Mouse (Mus musculus): ENCODE data around the gene Neu2. TPM values are rescaled to one million over a fixed set of nuclear protein-coding genes. Genes with fewer than 3 reads are reported as not detected.

Neu2 gene
- polyA plus RNA-seq, 1 experiment from 2014 or later, result 0.67 TPM

GRCm38 (mm10) chr1:87621858-87622279 is 112.2 kb downstream of the Neu2 start:
- ATAC-seq (peak; percentile 11; the same call in 1 of the 2 replicates), DNase-seq (peak; percentile 37)
- Histone ChIP-seq H3K27ac (ENCODE audit: low read depth) (peak overlapping the region; percentile 96), H3K9ac (replicated peaks) (peak overlapping the region; percentile 80), H3K27me3 (ENCODE audit: insufficient read depth, low read length) (no peaks in the 10 kb centered on the region), H3K4me2 (ENCODE audit: low read depth, low read length) (peak overlapping the region; percentile 70), H3K4me1 (ENCODE audit: insufficient read depth) (peaks cover 57% of the 10 kb centered on the region), H3K9me3 (ENCODE audit: low read length) (no peaks in the 10 kb centered on the region), H3K36me3 (replicated peaks; ENCODE audit: insufficient read depth, low read length) (0 out of 2 replicates have a peak, but pooled peaks cover 4% of the 10 kb centered on the region), H3K4me3 (ENCODE audit: low read depth, low read length) (peak overlapping the region; percentile 62)
- 25% methylated on average over 3 of the region's 3 CpGs for WGBS (ENCODE audit: insufficient replicate concordance)
- TF ChIP-seq CTCF (IDR thresholded peaks at IDR 0.05; ENCODE audit: low read depth), result no peak
- TF ChIP-seq EP300 (IDR thresholded peaks at IDR 0.05; ENCODE audit: low read depth), result no peak

- no peaks in the 10 kb centered on the region for H3K9me3 ChIP-seq (ENCODE audit: low read length)
- WGBS (ENCODE audit: insufficient replicate concordance), result 35% methylated on average over 1 of the region's 1 CpGs
- 0 out of 2 replicates have a peak, but pooled peaks cover 6% of the 10 kb centered on the region for H3K36me3 ChIP-seq (replicated peaks; ENCODE audit: insufficient read depth, low read length)
- TF ChIP-seq CTCF (IDR thresholded peaks at IDR 0.05; ENCODE audit: low read depth) (no peak), EP300 (IDR thresholded peaks at IDR 0.05; ENCODE audit: low read depth) (peak; percentile 53)
- no peak overlapping the region for H3K9ac ChIP-seq (replicated peaks)
- ATAC-seq, result no peak
- peak overlapping the region; percentile 79 for H3K27ac ChIP-seq (ENCODE audit: low read depth)
- peak overlapping the region; percentile 34 for H3K4me2 ChIP-seq (ENCODE audit: low read depth, low read length)
- peaks cover 75% of the 10 kb centered on the region for H3K4me1 ChIP-seq (ENCODE audit: insufficient read depth)
- H3K27me3 ChIP-seq (ENCODE audit: insufficient read depth, low read length), result no peaks in the 10 kb centered on the region
- DNase-seq, result no peak
- H3K4me3 ChIP-seq (ENCODE audit: low read depth, low read length), result no peak overlapping the region
Measured at GRCm38 (mm10) chr1:87623977-87624666, 114.4 kb downstream of the Neu2 start.

- ATAC-seq, result no peak
- TF ChIP-seq EP300 (IDR thresholded peaks at IDR 0.05; ENCODE audit: low read depth), result no peak
- no peak for TF ChIP-seq CTCF (IDR thresholded peaks at IDR 0.05; ENCODE audit: low read depth)
- H3K4me2 ChIP-seq (ENCODE audit: low read depth, low read length), result peak overlapping the region; percentile 34; the same call in 1 of the 2 replicates
- DNase-seq, result no peak
- H3K27ac ChIP-seq (ENCODE audit: low read depth), result peak overlapping the region; percentile 79
- WGBS (ENCODE audit: insufficient replicate concordance), result 76% methylated on average over 2 of the region's 2 CpGs
- H3K36me3 ChIP-seq (replicated peaks; ENCODE audit: insufficient read depth, low read length), result 0 out of 2 replicates have a peak, but pooled peaks cover 6% of the 10 kb centered on the region
- H3K9ac ChIP-seq (replicated peaks), result no peak overlapping the region
- no peaks in the 10 kb centered on the region for H3K9me3 ChIP-seq (ENCODE audit: low read length)
- peaks cover 75% of the 10 kb centered on the region for H3K4me1 ChIP-seq (ENCODE audit: insufficient read depth)
- no peak overlapping the region for H3K4me3 ChIP-seq (ENCODE audit: low read depth, low read length)
- H3K27me3 ChIP-seq (ENCODE audit: insufficient read depth, low read length), result no peaks in the 10 kb centered on the region
Measured at GRCm38 (mm10) chr1:87624826-87625225, 115.1 kb downstream of the Neu2 start.

- Histone ChIP-seq H3K27ac (ENCODE audit: low read depth) (peak overlapping the region; percentile 79), H3K4me1 (ENCODE audit: insufficient read depth) (peaks cover 79% of the 10 kb centered on the region), H3K9me3 (ENCODE audit: low read length) (no peaks in the 10 kb centered on the region), H3K36me3 (replicated peaks; ENCODE audit: insufficient read depth, low read length) (0 out of 2 replicates have a peak, but pooled peaks cover 6% of the 10 kb centered on the region), H3K27me3 (ENCODE audit: insufficient read depth, low read length) (no peaks in the 10 kb centered on the region), H3K4me3 (ENCODE audit: low read depth, low read length) (no peak overlapping the region), H3K9ac (replicated peaks) (no peak overlapping the region), H3K4me2 (ENCODE audit: low read depth, low read length) (peak overlapping the region; percentile 30)
- no peak for DNase-seq
- ATAC-seq, result no peak
- 58% methylated on average over 6 of the region's 6 CpGs for WGBS (ENCODE audit: insufficient replicate concordance)
- TF ChIP-seq CTCF (IDR thresholded peaks at IDR 0.05; ENCODE audit: low read depth) (no peak), EP300 (IDR thresholded peaks at IDR 0.05; ENCODE audit: low read depth) (no peak)
Measured at GRCm38 (mm10) chr1:87625254-87626025, 115.8 kb downstream of the Neu2 start.

- ATAC-seq (peak; percentile 76), DNase-seq (peak; percentile 64)
- Histone ChIP-seq H3K36me3 (replicated peaks; ENCODE audit: insufficient read depth, low read length) (0 out of 2 replicates have a peak, but pooled peaks cover 6% of the 10 kb centered on the region), H3K4me2 (ENCODE audit: low read depth, low read length) (peak overlapping the region; percentile 30; the same call in 1 of the 2 replicates), H3K9ac (replicated peaks) (no peak overlapping the region), H3K4me3 (ENCODE audit: low read depth, low read length) (no peak overlapping the region), H3K27me3 (ENCODE audit: insufficient read depth, low read length) (no peaks in the 10 kb centered on the region), H3K4me1 (ENCODE audit: insufficient read depth) (peaks cover 86% of the 10 kb centered on the region), H3K9me3 (ENCODE audit: low read length) (no peaks in the 10 kb centered on the region), H3K27ac (ENCODE audit: low read depth) (peak overlapping the region; percentile 79; the same call in 1 of the 2 replicates)
- TF ChIP-seq CTCF (IDR thresholded peaks at IDR 0.05; ENCODE audit: low read depth), result no peak
- TF ChIP-seq EP300 (IDR thresholded peaks at IDR 0.05; ENCODE audit: low read depth), result peak; percentile 54; the same call in 1 of the 2 replicates
- 15% methylated on average over 2 of the region's 2 CpGs for WGBS (ENCODE audit: insufficient replicate concordance)
Measured at GRCm38 (mm10) chr1:87626344-87626743, 116.7 kb downstream of the Neu2 start.

- Histone ChIP-seq H3K4me2 (ENCODE audit: low read depth, low read length) (no peak overlapping the region), H3K27ac (ENCODE audit: low read depth) (peak overlapping the region; percentile 17; the same call in 1 of the 2 replicates), H3K36me3 (replicated peaks; ENCODE audit: insufficient read depth, low read length) (0 out of 2 replicates have a peak, but pooled peaks cover 6% of the 10 kb centered on the region), H3K27me3 (ENCODE audit: insufficient read depth, low read length) (no peaks in the 10 kb centered on the region), H3K4me3 (ENCODE audit: low read depth, low read length) (no peak overlapping the region), H3K9me3 (ENCODE audit: low read length) (no peaks in the 10 kb centered on the region), H3K9ac (replicated peaks) (no peak overlapping the region), H3K4me1 (ENCODE audit: insufficient read depth) (peaks cover 87% of the 10 kb centered on the region)
- no peak for DNase-seq
- WGBS (ENCODE audit: insufficient replicate concordance), result 22% methylated on average over 2 of the region's 2 CpGs
- 0 out of 2 replicates have a peak, but pooled peaks have one; percentile 26 for ATAC-seq
- TF ChIP-seq CTCF (IDR thresholded peaks at IDR 0.05; ENCODE audit: low read depth) (no peak), EP300 (IDR thresholded peaks at IDR 0.05; ENCODE audit: low read depth) (no peak)
Measured at GRCm38 (mm10) chr1:87628085-87628484, 118.4 kb downstream of the Neu2 start.

Data from liver, postnatal 0 days (tissue).